Mouse (Mus musculus) hindbrain, embryonic 12.5 days (tissue): ENCODE results near the gene Tnni1. TPM values are rescaled to one million over a fixed set of nuclear protein-coding genes. Genes with fewer than 3 reads are reported as not detected.

ENCODE experiments used
- ATAC-seq: fragments of 200-750 bp; cut with Nextera tagmentation; 2 replicates; pipeline ENCODE4 v1.8.0; 2017; ENCODE audit warnings: moderate TSS enrichment; ENCODE audit not compliant: low FRiP score
- H3K27ac ChIP-seq: fragments of 300-500 bp; sonication (generic); 2 replicates; pipeline ENCODE4 v1.5.1; 2016; ENCODE audit warnings: mild to moderate bottlenecking
- H3K27me3 ChIP-seq: fragments of 300-500 bp; sonication (generic); 2 replicates; pipeline ENCODE4 v1.6.1; 2016; ENCODE audit warnings: mild to moderate bottlenecking
- H3K36me3 ChIP-seq: fragments of 300-500 bp; sonication (generic); 2 replicates; pipeline ENCODE4 v1.6.1; 2016; ENCODE audit warnings: mild to moderate bottlenecking
- H3K4me1 ChIP-seq: fragments of 300-500 bp; sonication (generic); 2 replicates; pipeline ENCODE4 v1.6.1; 2016
- H3K4me2 ChIP-seq: fragments of 300-500 bp; sonication (generic); replicated peaks from 2 replicates; pipeline ENCODE4 v1.6.1; 2016; ENCODE audit warnings: mild to moderate bottlenecking
- H3K4me3 ChIP-seq: fragments of 300-500 bp; sonication (generic); 2 replicates; pipeline ENCODE4 v1.5.1; 2016; ENCODE audit warnings: mild to moderate bottlenecking
- H3K9ac ChIP-seq: fragments of 300-500 bp; sonication (generic); 2 replicates; pipeline ENCODE4 v1.6.1; 2016; ENCODE audit warnings: mild to moderate bottlenecking, moderate library complexity
- H3K9me3 ChIP-seq: fragments of 300-500 bp; sonication (generic); replicated peaks from 2 replicates; pipeline ENCODE4 v1.6.1; 2016; ENCODE audit warnings: mild to moderate bottlenecking
- WGBS: fragments of 180-500 bp; shearing (Covaris S2); methylation state at CpG from one replicate; pipeline ENCODE4 v1.1.7; 2016; 5-methylcytosine and 5-hydroxymethylcytosine counted together
- polyA plus RNA-seq: library from polyadenylated mRNA; unstranded; fragments of >200 nt; fragmentation: Nextera tagmentation; extraction: Ambion mirVana; gene quantifications from 2 replicates; pipeline ENCODE4 v1.2.1, GENCODE M21; 2016

The Tnni1 gene
- polyA plus RNA-seq, 1 experiment from 2014 or later = 9.5 TPM

- H3K4me2 ChIP-seq = peak overlapping the region; percentile 42
- H3K4me1 ChIP-seq = peaks cover 20% of the 10 kb centered on the region
- no peaks in the 10 kb centered on the region for H3K36me3 ChIP-seq
- no peak overlapping the region for H3K27ac ChIP-seq
- H3K9me3 ChIP-seq = no peaks in the 10 kb centered on the region
- H3K27me3 ChIP-seq = peaks cover 35% of the 10 kb centered on the region
- WGBS = 19% methylated on average over 27 of the region's 27 CpGs
- H3K9ac ChIP-seq = no peak overlapping the region
- ATAC-seq = no peak
- H3K4me3 ChIP-seq = 0 out of 2 replicates have a peak overlapping the region, but pooled peaks have one; percentile 4
These were observed 14.4 kb downstream of the Tnni1 start for GRCm38 (mm10) chr1:135793370-135794215.

GRCm38 (mm10) chr1:135794216-135795134 lies 15.2 kb downstream of the Tnni1 start:
- H3K9me3 ChIP-seq = no peaks in the 10 kb centered on the region
- H3K27ac ChIP-seq = no peak overlapping the region
- H3K27me3 ChIP-seq = peaks cover 35% of the 10 kb centered on the region
- no peak overlapping the region for H3K4me3 ChIP-seq
- H3K4me1 ChIP-seq = peaks cover 18% of the 10 kb centered on the region
- H3K36me3 ChIP-seq = no peaks in the 10 kb centered on the region
- WGBS = 39% methylated on average over 20 of the region's 20 CpGs
- no peak; the same call in 1 of the 2 replicates for ATAC-seq
- peak overlapping the region; percentile 42 for H3K4me2 ChIP-seq
- no peak overlapping the region for H3K9ac ChIP-seq

- Histone ChIP-seq H3K27me3 (peaks cover 16% of the 10 kb centered on the region), H3K4me1 (peaks cover 29% of the 10 kb centered on the region), H3K4me3 (no peak overlapping the region), H3K4me2 (no peak overlapping the region), H3K27ac (no peak overlapping the region), H3K9me3 (no peaks in the 10 kb centered on the region), H3K9ac (no peak overlapping the region), H3K36me3 (no peaks in the 10 kb centered on the region)
- ATAC-seq = no peak
- 83% methylated on average over 1 of the region's 1 CpGs for WGBS
These were observed 19.3 kb downstream of the Tnni1 start for GRCm38 (mm10) chr1:135798492-135798891.

- no peaks in the 10 kb centered on the region for H3K36me3 ChIP-seq
- H3K4me3 ChIP-seq = no peak overlapping the region
- H3K27ac ChIP-seq = no peak overlapping the region
- no peaks in the 10 kb centered on the region for H3K9me3 ChIP-seq
- peaks cover 19% of the 10 kb centered on the region for H3K27me3 ChIP-seq
- 74% methylated on average over 8 of the region's 8 CpGs for WGBS
- no peak for ATAC-seq
- peaks cover 22% of the 10 kb centered on the region for H3K4me1 ChIP-seq
- no peak overlapping the region for H3K9ac ChIP-seq
- H3K4me2 ChIP-seq = no peak overlapping the region
These were observed 19.9 kb downstream of the Tnni1 start for GRCm38 (mm10) chr1:135799109-135799627.

- Histone ChIP-seq H3K9ac (no peak overlapping the region), H3K27ac (no peak overlapping the region), H3K36me3 (no peaks in the 10 kb centered on the region), H3K4me3 (no peak overlapping the region), H3K27me3 (peaks cover 13% of the 10 kb centered on the region), H3K4me2 (no peak overlapping the region), H3K9me3 (no peaks in the 10 kb centered on the region), H3K4me1 (peaks cover 14% of the 10 kb centered on the region)
- WGBS = 45% methylated on average over 8 of the region's 8 CpGs
- peak; percentile 64 for ATAC-seq
These were observed 21.1 kb downstream of the Tnni1 start for GRCm38 (mm10) chr1:135800192-135800950.

- Histone ChIP-seq H3K4me2 (no peak overlapping the region), H3K36me3 (no peaks in the 10 kb centered on the region), H3K27ac (no peak overlapping the region), H3K27me3 (peaks cover 5% of the 10 kb centered on the region; the same call in 1 of the 2 replicates), H3K9me3 (no peaks in the 10 kb centered on the region), H3K4me3 (no peak overlapping the region), H3K9ac (no peak overlapping the region), H3K4me1 (0 out of 2 replicates have a peak, but pooled peaks cover 2% of the 10 kb centered on the region)
- 60% methylated on average over 10 of the region's 10 CpGs for WGBS
- no peak for ATAC-seq
These were observed 28.3 kb downstream of the Tnni1 start for GRCm38 (mm10) chr1:135807546-135807945.

- H3K27ac ChIP-seq = no peak overlapping the region
- H3K9ac ChIP-seq = no peak overlapping the region
- H3K4me1 ChIP-seq = 0 out of 2 replicates have a peak, but pooled peaks cover 2% of the 10 kb centered on the region
- no peaks in the 10 kb centered on the region for H3K36me3 ChIP-seq
- H3K4me2 ChIP-seq = no peak overlapping the region
- no peak overlapping the region for H3K4me3 ChIP-seq
- no peaks in the 10 kb centered on the region for H3K27me3 ChIP-seq
- WGBS = 77% methylated on average over 2 of the region's 2 CpGs
- no peaks in the 10 kb centered on the region for H3K9me3 ChIP-seq
- ATAC-seq = no peak
These were observed 30.9 kb downstream of the Tnni1 start for GRCm38 (mm10) chr1:135810180-135810579.

GRCm38 (mm10) chr1:135811016-135811646 lies 31.9 kb downstream of the Tnni1 start:
- H3K9ac ChIP-seq = no peak overlapping the region
- 37% methylated on average over 7 of the region's 7 CpGs for WGBS
- no peaks in the 10 kb centered on the region for H3K9me3 ChIP-seq

GRCm38 (mm10) chr1:135812205-135812604 lies 33.0 kb downstream of the Tnni1 start:
- Histone ChIP-seq H3K9me3 (no peaks in the 10 kb centered on the region), H3K4me2 (no peak overlapping the region), H3K9ac (no peak overlapping the region), H3K27ac (no peak overlapping the region), H3K27me3 (peaks cover 20% of the 10 kb centered on the region), H3K4me1 (0 out of 2 replicates have a peak, but pooled peaks cover 2% of the 10 kb centered on the region), H3K36me3 (no peaks in the 10 kb centered on the region), H3K4me3 (no peak overlapping the region)
- ATAC-seq = no peak
- WGBS = 77% methylated on average over 3 of the region's 3 CpGs

More at GRCm38 (mm10) chr1:135811016-135811646, 31.9 kb downstream of the Tnni1 start:
- ATAC-seq = peak; percentile 20; the same call in 1 of the 2 replicates
- Histone ChIP-seq H3K27ac (no peak overlapping the region), H3K4me3 (no peak overlapping the region), H3K36me3 (no peaks in the 10 kb centered on the region), H3K4me1 (0 out of 2 replicates have a peak, but pooled peaks cover 2% of the 10 kb centered on the region), H3K4me2 (no peak overlapping the region), H3K27me3 (peaks cover 9% of the 10 kb centered on the region)

- ATAC-seq = peak; percentile 7; the same call in 1 of the 2 replicates
- H3K27ac ChIP-seq = no peak overlapping the region
- H3K36me3 ChIP-seq = no peaks in the 10 kb centered on the region
- no peaks in the 10 kb centered on the region for H3K9me3 ChIP-seq
- WGBS = 59% methylated on average over 2 of the region's 2 CpGs
- peaks cover 24% of the 10 kb centered on the region for H3K27me3 ChIP-seq
- 0 out of 2 replicates have a peak, but pooled peaks cover 1% of the 10 kb centered on the region for H3K4me1 ChIP-seq
- no peak overlapping the region for H3K9ac ChIP-seq
- H3K4me3 ChIP-seq = no peak overlapping the region
- H3K4me2 ChIP-seq = no peak overlapping the region
These were observed 33.4 kb downstream of the Tnni1 start for GRCm38 (mm10) chr1:135812618-135813017.

GRCm38 (mm10) chr1:135813071-135813470 lies 33.8 kb downstream of the Tnni1 start:
- Histone ChIP-seq H3K4me1 (peaks cover under 1% of the 10 kb centered on the region; the same call in 1 of the 2 replicates), H3K9me3 (no peaks in the 10 kb centered on the region), H3K36me3 (no peaks in the 10 kb centered on the region), H3K27me3 (peaks cover 29% of the 10 kb centered on the region), H3K9ac (no peak overlapping the region), H3K27ac (no peak overlapping the region), H3K4me2 (no peak overlapping the region), H3K4me3 (no peak overlapping the region)
- WGBS = 68% methylated on average over 4 of the region's 4 CpGs
- peak; percentile 10; the same call in 1 of the 2 replicates for ATAC-seq
